Mouse (Mus musculus): ENCODE measurements around the gene Rptor.
A peak's percentile ranks its signal among the peaks of the same experiment; 100 is the strongest.

The Rptor gene

GRCm38 (mm10) chr11:119933142-119933541 lies 330.4 kb downstream of the Rptor start:
- no peak for DNase-seq (ENCODE audit: low read depth, low spot score)

GRCm38 (mm10) chr11:119933819-119934583 lies 331.3 kb downstream of the Rptor start:
- no peak for DNase-seq (ENCODE audit: low read depth, low spot score)

GRCm38 (mm10) chr11:119934773-119935172 lies 332.1 kb downstream of the Rptor start:
- no peak for DNase-seq (ENCODE audit: low read depth, low spot score)

DNA sequence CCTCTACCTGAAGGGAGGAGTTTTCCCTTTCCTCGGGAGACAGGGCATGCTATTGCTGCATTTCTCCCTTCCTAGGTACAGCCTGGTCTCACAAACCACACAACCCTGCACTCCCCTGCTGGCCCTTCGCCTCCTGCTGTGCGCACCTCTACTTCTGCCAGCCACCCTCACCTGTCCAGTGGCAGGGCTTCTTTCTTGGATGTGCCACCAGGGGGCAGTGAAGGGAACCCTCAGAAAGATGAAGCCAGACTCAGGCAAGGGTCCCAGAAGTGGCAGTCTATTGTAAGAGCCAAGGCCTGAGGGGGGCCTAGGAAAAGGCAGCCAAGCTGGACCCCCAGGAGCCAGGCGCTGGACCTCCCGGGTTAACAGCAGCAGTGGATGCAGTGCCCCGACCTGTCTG lies 332.8 kb downstream of the Rptor start:
- DNase-seq (ENCODE audit: low read depth, low spot score) = peak; percentile 39

GRCm38 (mm10) chr11:119936456-119936855 lies 333.8 kb downstream of the Rptor start:
- no peak for DNase-seq (ENCODE audit: low read depth, low spot score)

DNA sequence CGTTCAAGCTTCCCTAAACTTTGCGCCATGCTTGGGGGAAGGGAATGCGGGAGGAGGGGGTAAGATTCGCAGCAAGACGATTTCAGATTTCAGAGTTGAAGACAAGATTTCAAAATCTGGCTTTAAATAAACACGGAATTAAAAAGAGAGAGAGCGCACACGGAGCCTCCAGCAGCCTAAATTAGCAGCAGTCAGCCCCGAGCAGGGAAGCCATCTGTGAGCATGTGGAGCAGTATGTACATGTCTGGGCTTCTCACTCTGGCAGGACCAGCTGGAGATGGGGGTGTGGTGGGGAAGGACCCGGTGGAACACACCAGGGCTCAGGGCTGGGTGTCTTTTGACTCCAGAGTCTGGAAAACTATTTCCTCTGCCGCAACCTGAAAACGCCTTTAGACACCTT lies 334.5 kb downstream of the Rptor start:
- no peak for DNase-seq (ENCODE audit: low read depth, low spot score)

DNA sequence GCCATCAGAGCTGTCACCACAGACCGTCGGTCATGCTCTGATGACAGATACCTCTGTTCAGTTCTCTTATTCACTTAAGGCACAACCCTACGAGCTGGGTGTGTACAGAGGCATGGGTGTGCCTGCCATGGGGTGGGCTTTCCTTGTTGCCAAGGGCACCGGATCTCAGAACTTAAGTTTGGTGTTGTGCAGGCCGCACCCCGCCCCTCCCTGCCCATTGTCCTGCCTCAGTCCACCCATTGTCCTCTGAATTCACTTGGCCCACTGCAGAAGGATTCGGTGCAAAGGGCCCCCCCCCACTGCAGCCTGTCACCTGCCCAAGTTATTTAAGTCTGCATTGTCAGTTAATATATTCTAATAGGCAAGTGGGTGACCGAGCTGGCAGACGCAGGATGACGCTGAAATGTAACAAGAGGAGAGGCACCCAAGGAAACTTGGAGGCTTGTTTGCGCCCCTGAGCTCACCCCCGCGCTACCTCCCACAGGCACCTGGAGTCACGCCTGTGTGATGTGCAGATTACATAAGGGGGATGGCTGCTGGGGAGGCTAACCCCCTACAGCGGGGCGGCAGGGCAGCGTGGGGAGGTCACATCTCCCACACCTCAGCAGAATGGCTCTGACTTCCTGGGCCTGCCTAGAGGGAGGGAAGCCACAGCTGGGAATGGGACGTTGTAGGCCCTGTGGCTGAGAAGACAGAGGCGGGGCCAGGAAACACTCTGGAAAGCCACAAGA lies 335.2 kb downstream of the Rptor start:
- no peak for DNase-seq (ENCODE audit: low read depth, low spot score)

- DNase-seq (ENCODE audit: low read depth, low spot score) = no peak
Observed at GRCm38 (mm10) chr11:119939073-119939710, 336.5 kb downstream of the Rptor start.

DNA sequence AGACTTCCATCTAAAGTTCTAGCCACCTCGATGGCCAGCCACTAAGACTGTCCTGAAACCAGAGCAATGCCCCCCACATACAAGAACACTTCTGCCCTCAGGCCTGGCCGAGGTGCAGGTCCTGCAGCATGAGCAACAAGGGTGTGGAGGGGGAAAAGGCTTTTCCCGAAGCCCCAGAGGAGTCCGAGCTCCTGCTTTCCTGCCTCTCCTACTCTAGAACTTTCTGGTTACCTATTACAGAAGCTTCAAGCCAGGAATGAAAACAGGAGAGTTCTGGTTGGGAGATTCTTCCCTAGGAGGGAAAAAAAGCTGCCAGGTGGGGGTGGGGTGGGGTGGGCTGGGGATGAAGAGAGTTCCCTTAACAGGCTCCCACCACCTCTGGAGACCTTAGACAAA lies 337.0 kb downstream of the Rptor start:
- no peak for DNase-seq (ENCODE audit: low read depth, low spot score)

DNA sequence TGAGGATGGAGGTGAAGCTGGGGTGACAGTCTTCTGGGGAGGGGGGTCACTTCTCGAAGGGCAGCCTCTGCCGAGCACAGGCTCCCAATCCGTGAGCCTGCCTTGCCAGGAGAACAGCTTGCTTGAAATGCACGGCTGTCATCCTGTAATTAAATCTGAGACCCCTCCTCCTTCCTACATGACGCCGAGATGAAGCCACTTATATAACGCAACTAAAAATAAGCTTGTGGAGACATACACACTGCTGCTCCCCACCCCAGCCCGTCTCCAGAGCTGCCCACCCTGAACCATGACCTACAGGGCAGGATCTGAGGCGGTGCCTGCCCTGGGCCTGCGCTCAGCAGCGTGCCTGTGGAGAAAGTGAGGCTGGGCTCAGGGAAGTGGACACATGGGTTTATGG lies 337.4 kb downstream of the Rptor start:
- no peak for DNase-seq (ENCODE audit: low read depth, low spot score)

DNA sequence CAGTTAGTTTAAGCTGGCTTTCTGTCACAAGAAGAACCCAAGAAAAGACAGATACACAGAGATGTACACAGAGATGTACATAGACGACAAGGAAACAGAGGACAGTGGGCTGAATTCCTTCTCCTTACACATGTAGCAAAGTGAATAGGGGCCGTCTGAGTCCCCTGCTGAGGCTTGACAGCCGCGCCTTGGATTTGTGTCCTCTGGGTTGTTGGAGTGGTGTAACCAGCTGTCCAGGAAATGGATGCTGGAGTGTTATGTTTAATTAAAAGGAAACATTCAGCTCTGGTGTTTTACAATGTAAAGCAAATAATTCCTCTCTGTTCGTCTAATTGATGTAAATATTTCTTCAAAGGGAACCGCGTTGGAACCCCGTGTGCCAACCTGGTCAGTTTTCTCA lies 339.1 kb downstream of the Rptor start:
- DNase-seq (ENCODE audit: low read depth, low spot score) = no peak

- DNase-seq (ENCODE audit: low read depth, low spot score) = no peak
Observed at GRCm38 (mm10) chr11:119942201-119942726, 339.6 kb downstream of the Rptor start.

- DNase-seq (ENCODE audit: low read depth, low spot score) = peak; percentile 93
Observed at GRCm38 (mm10) chr11:119942727-119943427, 340.2 kb downstream of the Rptor start, which contains the start of gene Baiap2. TSS of gene Baiap2 (plus strand) at chr11:119942763.

DNA sequence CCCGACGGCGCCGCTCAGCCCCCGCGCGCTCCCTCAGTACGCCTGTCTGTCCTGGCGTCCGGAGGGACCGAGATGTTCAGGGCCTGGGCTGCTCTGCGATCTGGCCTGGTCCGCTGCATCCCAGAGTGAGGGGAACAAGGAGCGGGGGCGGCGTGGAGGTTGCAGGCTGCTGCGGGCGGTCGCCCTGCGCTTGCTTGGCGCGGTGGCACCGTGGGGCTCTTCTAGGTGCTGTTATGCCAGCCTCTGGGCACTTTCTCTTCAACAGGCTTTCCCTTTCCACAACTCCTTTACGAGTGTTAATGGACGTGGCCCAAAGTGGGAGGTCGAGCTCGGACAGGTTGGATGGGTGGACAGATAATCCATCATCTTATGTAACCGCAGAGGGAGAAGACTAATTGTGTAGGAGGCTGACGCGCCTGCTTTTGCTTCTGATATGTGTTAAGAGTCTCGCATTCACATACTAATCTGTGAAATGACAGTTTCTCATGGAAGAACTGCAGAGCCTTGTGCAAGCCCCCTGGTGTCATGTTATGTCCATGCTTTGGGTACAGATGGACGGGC lies 340.8 kb downstream of the Rptor start:
- DNase-seq (ENCODE audit: low read depth, low spot score) = no peak

DNA sequence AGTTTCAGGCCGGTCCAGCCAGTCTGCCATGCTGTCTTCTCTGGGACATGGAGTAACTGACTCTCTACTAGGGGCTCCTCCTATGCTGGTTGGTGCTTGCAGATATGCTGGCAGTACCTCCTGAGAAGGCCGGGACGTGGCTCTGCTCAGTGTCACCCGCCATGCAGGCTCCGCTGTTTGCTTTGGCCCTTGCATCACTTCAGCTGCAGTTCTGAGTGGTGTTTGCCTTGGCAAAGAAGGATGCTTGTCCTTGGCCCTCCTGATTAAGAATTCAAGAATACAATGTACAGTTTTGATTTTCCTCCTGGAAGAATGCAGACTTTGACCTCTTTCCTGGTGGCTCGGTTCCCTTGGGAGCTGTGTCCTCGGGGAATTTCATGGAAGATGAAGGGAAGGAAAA lies 342.6 kb downstream of the Rptor start:
- DNase-seq (ENCODE audit: low read depth, low spot score) = no peak

DNA sequence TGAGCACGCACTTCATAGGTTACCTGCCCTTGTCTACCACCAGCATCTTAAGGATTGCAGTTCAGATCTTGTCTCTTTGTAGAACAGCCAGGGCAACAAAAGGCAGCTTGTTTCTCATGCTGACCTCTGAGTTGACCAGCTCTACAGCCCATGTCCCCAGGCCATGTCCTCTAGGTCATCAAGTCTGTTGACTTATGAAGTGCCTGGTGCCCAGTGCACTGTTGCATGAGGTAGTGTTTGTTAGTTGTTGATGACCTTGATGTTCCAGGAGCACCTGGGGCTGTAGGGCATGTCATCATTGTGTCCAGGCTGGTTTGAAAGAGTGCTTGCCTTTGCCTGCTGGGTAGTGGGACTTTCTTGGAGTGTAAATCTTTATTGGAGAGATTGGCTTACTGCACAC lies 344.7 kb downstream of the Rptor start:
- no peak for DNase-seq (ENCODE audit: low read depth, low spot score)

- no peak for DNase-seq (ENCODE audit: low read depth, low spot score)
Observed at GRCm38 (mm10) chr11:119947897-119948296, 345.2 kb downstream of the Rptor start.

GRCm38 (mm10) chr11:119948305-119948704 lies 345.6 kb downstream of the Rptor start:
- DNase-seq (ENCODE audit: low read depth, low spot score) = no peak

DNA sequence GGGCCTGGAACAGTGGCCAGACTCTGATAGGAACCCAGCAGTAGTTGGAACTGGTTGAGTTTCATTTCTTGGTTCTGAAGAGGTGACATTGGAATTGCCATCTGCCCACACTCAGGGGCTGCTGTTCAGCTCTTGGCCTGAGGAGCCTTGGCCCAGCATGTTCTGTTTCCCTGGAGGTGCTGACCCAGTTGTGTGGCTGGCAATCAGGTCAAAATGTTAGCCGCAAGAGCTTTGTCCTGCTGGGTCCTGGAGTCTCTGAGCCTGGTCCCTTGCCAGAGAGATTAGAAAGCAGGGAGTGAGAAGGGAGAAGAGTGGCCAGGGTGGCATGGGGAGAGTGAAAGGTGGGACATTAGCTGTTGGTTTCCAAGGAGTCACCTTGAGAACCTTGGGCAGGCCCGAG lies 346.1 kb downstream of the Rptor start:
- no peak for DNase-seq (ENCODE audit: low read depth, low spot score)

All from retina, adult 2 months (tissue).